21 mouse cellular contexts compared by ENCODE assay signal in genomic region chr4:88189495-88189894, GRCm38 (mm10).
DNase-seq lines count a peak whose midpoint lies in the region; ATAC-seq and TF ChIP-seq lines count a peak whose summit lies in the region.
"Had no signal": no experiment of that assay in that cellular context is flagged by ENCODE, and none has a peak within 500 bp of the region (broad histone marks: within the 10 kb centered on the region; RNA-seq: fewer than 3 reads in every experiment).

No protein-coding gene starts in this region.

- H3K9ac ChIP-seq in liver, embryonic 14.5 days (replicated peaks): no peak overlapping the region
- H3K9ac ChIP-seq in midbrain, embryonic 14.5 days (replicated peaks; ENCODE audit: low read length): no peak overlapping the region
- H3K9ac ChIP-seq: forebrain, embryonic 15.5 days; limb, embryonic 12.5 days; liver, embryonic 15.5 days; neural tube, embryonic 13.5 days had no signal

- TF ChIP-seq POLR2A in cortical plate, adult 2 months (IDR thresholded peaks at IDR 0.05; ENCODE audit: extremely low read depth, insufficient read depth, low read length): no peak

- ATAC-seq in liver, embryonic 14.5 days (ENCODE audit: insufficient read depth): no peak
- ATAC-seq in midbrain, embryonic 14.5 days (ENCODE audit: low FRiP score, low TSS enrichment): no peak
- ATAC-seq in monocyte, adult 5-6 weeks (replicated peaks; ENCODE audit: insufficient number of reproducible peaks, low FRiP score, low TSS enrichment, poor library complexity, severe bottlenecking): no peak
- ATAC-seq: forebrain, embryonic 15.5 days; hindbrain, postnatal 0 days had no signal

- H3K4me1 ChIP-seq in liver, embryonic 14.5 days (replicated peaks; ENCODE audit: control insufficient read depth in 2 of 2, insufficient read depth in 2 of 2, low read length in 1 of 2): no peaks in the 10 kb centered on the region
- H3K4me1 ChIP-seq in cortical plate, adult 2 months (ENCODE audit: control insufficient read depth, insufficient read depth, low read length): no peaks in the 10 kb centered on the region
- H3K4me1 ChIP-seq in midbrain, embryonic 14.5 days (ENCODE audit: control insufficient read depth, insufficient read depth, low read length): no peaks in the 10 kb centered on the region
- H3K4me1 ChIP-seq: hindbrain, embryonic 10.5 days; limb, embryonic 12.5 days; liver, embryonic 15.5 days; neural tube, embryonic 13.5 days had no signal

- TF ChIP-seq CTCF in liver, embryonic 14.5 days (IDR thresholded peaks at IDR 0.05; ENCODE audit: low read depth): peak; percentile 11; the same call in 1 of the 2 replicates
- TF ChIP-seq CTCF in cortical plate, adult 2 months (IDR thresholded peaks at IDR 0.05; ENCODE audit: extremely low read depth, insufficient read depth, low read length): 0 out of 2 replicates have a peak, but pooled peaks have one; percentile 6

- no peak overlapping the region for H3K4me2 ChIP-seq in liver, embryonic 14.5 days (ENCODE audit: low read depth)
- H3K4me2 ChIP-seq in midbrain, embryonic 14.5 days (ENCODE audit: low read length): no peak overlapping the region
- H3K4me2 ChIP-seq: forebrain, embryonic 15.5 days; limb, embryonic 12.5 days; liver, embryonic 15.5 days; neural tube, embryonic 13.5 days had no signal

- H3K27me3 ChIP-seq in liver, embryonic 14.5 days (ENCODE audit: control insufficient read depth, insufficient read depth, low read length): no peaks in the 10 kb centered on the region
- H3K27me3 ChIP-seq in midbrain, embryonic 14.5 days (ENCODE audit: control insufficient read depth, insufficient read depth, low read length): no peaks in the 10 kb centered on the region
- H3K27me3 ChIP-seq: forebrain, embryonic 15.5 days; limb, embryonic 12.5 days; liver, embryonic 15.5 days; neural tube, embryonic 13.5 days had no signal

- WGBS in liver, embryonic 14.5 days (ENCODE audit: insufficient replicate concordance): 59% methylated on average over 1 of the region's 1 CpGs
- WGBS in midbrain, embryonic 14.5 days: 92% methylated on average over 1 of the region's 1 CpGs

- TF ChIP-seq EP300 in liver, embryonic 14.5 days (IDR thresholded peaks at IDR 0.05; ENCODE audit: low read depth): no peak

- DNase-seq in adrenal gland, postnatal 10 days: peak; percentile 10
- DNase-seq in adrenal gland, postnatal 25 days: no peak
- DNase-seq in liver, embryonic 14.5 days (ENCODE audit: low read depth in 3 of 3, low spot score in 3 of 3): no peak
- DNase-seq in liver: no peak
- peak; percentile 11 for DNase-seq in thymus, postnatal 14 days
- DNase-seq in midbrain, embryonic 14.5 days: no peak
- DNase-seq: cerebellum, adult 11 months; cerebellum, postnatal 10 days; gastrocnemius, postnatal 36 days; kidney, adult 8-10 months; kidney, postnatal 25 days; lung, postnatal 10 days; spleen, adult 18-20 months had no signal

- no peaks in the 10 kb centered on the region for H3K9me3 ChIP-seq in liver, embryonic 14.5 days (ENCODE audit: control insufficient read depth, low read length)
- H3K9me3 ChIP-seq in midbrain, embryonic 14.5 days (ENCODE audit: control insufficient read depth, low read length): no peaks in the 10 kb centered on the region
- H3K9me3 ChIP-seq: forebrain, embryonic 15.5 days; hindbrain, embryonic 10.5 days; limb, embryonic 12.5 days; liver, embryonic 15.5 days; neural tube, embryonic 13.5 days had no signal

- no peaks in the 10 kb centered on the region for H3K36me3 ChIP-seq in liver, embryonic 14.5 days (replicated peaks; ENCODE audit: control insufficient read depth, insufficient read depth, low read depth)
- H3K36me3 ChIP-seq in midbrain, embryonic 14.5 days (ENCODE audit: control insufficient read depth, insufficient read depth, low read length): no peaks in the 10 kb centered on the region
- H3K36me3 ChIP-seq: forebrain, embryonic 15.5 days; hindbrain, embryonic 10.5 days; limb, embryonic 12.5 days; liver, embryonic 15.5 days; neural tube, embryonic 13.5 days had no signal

- H3K27ac ChIP-seq in liver, embryonic 14.5 days: no peak overlapping the region
- H3K27ac ChIP-seq in cortical plate, adult 2 months (ENCODE audit: insufficient read depth, low read length): no peak overlapping the region
- H3K27ac ChIP-seq in midbrain, embryonic 14.5 days (replicated peaks; ENCODE audit: low read depth, low read length): no peak overlapping the region
- H3K27ac ChIP-seq: forebrain, embryonic 15.5 days; hindbrain, embryonic 10.5 days; hindbrain, postnatal 0 days; limb, embryonic 12.5 days; liver, embryonic 15.5 days; neural tube, embryonic 13.5 days had no signal

- no peak overlapping the region for H3K4me3 ChIP-seq in liver, embryonic 14.5 days (ENCODE audit: insufficient read depth in 1 of 2, low read depth in 2 of 2, low read length in 2 of 2)
- H3K4me3 ChIP-seq in cortical plate, adult 2 months (ENCODE audit: insufficient read depth, low read length): no peak overlapping the region
- no peak overlapping the region for H3K4me3 ChIP-seq in midbrain, embryonic 14.5 days (replicated peaks; ENCODE audit: low read depth, low read length)
- H3K4me3 ChIP-seq: forebrain, embryonic 15.5 days; hindbrain, embryonic 10.5 days; limb, embryonic 12.5 days; liver, embryonic 15.5 days; neural tube, embryonic 13.5 days had no signal

Comparison
In these comparisons a context has a peak if more than half of its experiments do, and no peak if none do; other contexts are left out.
1. DNase-seq: peak in adrenal gland, postnatal 10 days (single experiment) and thymus, postnatal 14 days (single experiment); none in adrenal gland, postnatal 25 days (single experiment), liver, embryonic 14.5 days (0 of 3), liver (single experiment) and midbrain, embryonic 14.5 days (single experiment).